Comparison of ENCODE assay signal across 8 mouse cellular contexts in genomic region chr4:132983664-132984512, GRCm38 (mm10). TPM values are rescaled to one million over a fixed set of nuclear protein-coding genes. Genes with fewer than 3 reads are reported as not detected.
A peak's percentile ranks its signal among the peaks of the same experiment; 100 is the strongest.
DNase-seq lines count a peak whose midpoint lies in the region; ATAC-seq and TF ChIP-seq lines count a peak whose summit lies in the region.

No protein-coding gene starts in this region.

- H3K36me3 ChIP-seq in heart, adult 2 months (ENCODE audit: control insufficient read depth, insufficient read depth, low read length): no peaks in the 10 kb centered on the region
- H3K36me3 ChIP-seq in intestine, embryonic 14.5 days (ENCODE audit: control insufficient read depth, insufficient read depth, low read length): no peaks in the 10 kb centered on the region
- H3K36me3 ChIP-seq in neural tube, embryonic 14.5 days (ENCODE audit: control insufficient read depth, insufficient read depth, low read length): no peaks in the 10 kb centered on the region

- intact Hi-C loops in heart, adult 2 months (cut with DNase I): no loop called here
- intact Hi-C loops in gastrocnemius, postnatal 14 days (cut with DNase I; ENCODE audit: low total_unique reads): no loop called here

- DNase-seq in heart, adult 11 months: peak; percentile 91
- no peak for DNase-seq in heart, adult 2 months
- DNase-seq in right cerebral cortex, adult 18-20 months: peak; percentile 25
- DNase-seq in right cerebral cortex, postnatal 36 days (ENCODE audit: low spot score in 2 of 2): no peak
- DNase-seq in intestine, embryonic 14.5 days (ENCODE audit: low spot score): peak; percentile 77
- no peak for DNase-seq in gastrocnemius, postnatal 14 days

- no peaks in the 10 kb centered on the region for H3K79me2 ChIP-seq in heart, adult 2 months (replicated peaks; ENCODE audit: control insufficient read depth, insufficient read depth, low read length)

- no peaks in the 10 kb centered on the region for H3K27me3 ChIP-seq in heart, adult 2 months (ENCODE audit: control insufficient read depth, insufficient read depth, low read length)
- no peaks in the 10 kb centered on the region for H3K27me3 ChIP-seq in intestine, embryonic 14.5 days (replicated peaks; ENCODE audit: control insufficient read depth, insufficient read depth, low read length)
- H3K27me3 ChIP-seq in neural tube, embryonic 14.5 days (ENCODE audit: control insufficient read depth, insufficient read depth, low read length): no peaks in the 10 kb centered on the region

- 64% methylated on average over 7 of the region's 7 CpGs for WGBS in heart, adult 2 months
- 45% methylated on average over 7 of the region's 7 CpGs for WGBS in intestine, embryonic 14.5 days
- WGBS in neural tube, embryonic 14.5 days: 48% methylated on average over 7 of the region's 7 CpGs

- no peaks in the 10 kb centered on the region for H3K9me3 ChIP-seq in intestine, embryonic 14.5 days (ENCODE audit: control insufficient read depth, low read length)
- no peaks in the 10 kb centered on the region for H3K9me3 ChIP-seq in neural tube, embryonic 14.5 days (ENCODE audit: control insufficient read depth, low read length)

- H3K4me2 ChIP-seq in intestine, embryonic 14.5 days (ENCODE audit: low read length): no peak overlapping the region
- H3K4me2 ChIP-seq in neural tube, embryonic 14.5 days (ENCODE audit: low read depth, low read length): no peak overlapping the region

- H3K9ac ChIP-seq in heart, adult 2 months (ENCODE audit: low read depth, low read length): no peak overlapping the region
- H3K9ac ChIP-seq in intestine, embryonic 14.5 days (ENCODE audit: low read length): peak overlapping the region; percentile 14; the same call in 1 of the 2 replicates
- no peak overlapping the region for H3K9ac ChIP-seq in neural tube, embryonic 14.5 days (replicated peaks; ENCODE audit: low read depth, low read length)

- H3K27ac ChIP-seq in heart, adult 2 months: no peak overlapping the region
- peak overlapping the region; percentile 80 for H3K27ac ChIP-seq in intestine, embryonic 14.5 days (ENCODE audit: low read depth)
- peak overlapping the region; percentile 65 for H3K27ac ChIP-seq in neural tube, embryonic 14.5 days (ENCODE audit: low read depth, low read length)

- TF ChIP-seq EP300 in heart, adult 2 months (IDR thresholded peaks at IDR 0.05; ENCODE audit: insufficient read depth, low read depth, low read length): no peak

- H3K4me3 ChIP-seq in heart, adult 2 months: no peak overlapping the region
- no peak overlapping the region for H3K4me3 ChIP-seq in intestine, embryonic 14.5 days (ENCODE audit: low read depth, low read length)
- H3K4me3 ChIP-seq in neural tube, embryonic 14.5 days (ENCODE audit: low read depth, low read length): no peak overlapping the region

- TF ChIP-seq CTCF in heart, adult 2 months (IDR thresholded peaks at IDR 0.05): no peak

- peaks cover 8% of the 10 kb centered on the region for H3K4me1 ChIP-seq in heart, adult 2 months (ENCODE audit: control insufficient read depth, insufficient read depth, low read length)
- H3K4me1 ChIP-seq in intestine, embryonic 14.5 days (replicated peaks; ENCODE audit: control insufficient read depth, insufficient read depth, low read length): peaks cover 8% of the 10 kb centered on the region; the same call in 1 of the 2 replicates
- H3K4me1 ChIP-seq in neural tube, embryonic 14.5 days (ENCODE audit: control insufficient read depth, insufficient read depth, low read length): peaks cover 6% of the 10 kb centered on the region; the same call in 1 of the 2 replicates

- TF ChIP-seq POLR2A in heart, adult 2 months (IDR thresholded peaks at IDR 0.05; ENCODE audit: insufficient read depth, low read depth, low read length): no peak

- ATAC-seq in intestine, embryonic 14.5 days (replicated peaks; ENCODE audit: low FRiP score, low TSS enrichment, low read depth): peak; percentile 47
- no peak for ATAC-seq in neural tube, embryonic 14.5 days (ENCODE audit: low read depth)
- ATAC-seq in monocyte, adult 5-6 weeks (replicated peaks; ENCODE audit: insufficient number of reproducible peaks, low FRiP score, low TSS enrichment, poor library complexity, severe bottlenecking): no peak

RNA-seq across cellular contexts. Expression of gene Fgr, which starts 10.0 kb away (rescaled TPM):
- under 1 TPM; 0.43 to 0.47 TPM for total RNA-seq in heart, adult 2 months (2021)
- 0.73 and 1.7 TPM in 2 replicates for polyA plus RNA-seq in heart, adult 2 months (2012; rRNA removed)
- polyA plus RNA-seq in intestine, embryonic 14.5 days (2014; fragmentation: Nextera tagmentation; extraction: Ambion mirVana): 0.62 and 0.99 TPM in 2 replicates
- not detected in 2 replicates for polyA plus RNA-seq in neural tube, embryonic 14.5 days (2014; fragmentation: Nextera tagmentation; extraction: Ambion mirVana)
- total RNA-seq in gastrocnemius, postnatal 14 days (2021): under 1 TPM; 0.10 to 0.16 TPM
- total RNA-seq in monocyte, adult 5-6 weeks (2017): 266 TPM in 3 replicates

RNA-seq across cellular contexts. Expression of gene Ahdc1, which starts 27.2 kb away (rescaled TPM):
- 10 to 100 TPM; 42.6 to 50.9 TPM for total RNA-seq in heart, adult 2 months (2021)
- polyA plus RNA-seq in heart, adult 2 months (2012; rRNA removed): 19.5 and 21.8 TPM in 2 replicates
- polyA plus RNA-seq in intestine, embryonic 14.5 days (2014; fragmentation: Nextera tagmentation; extraction: Ambion mirVana): 7.3 and 8.1 TPM in 2 replicates
- 12.2 and 13.1 TPM in 2 replicates for polyA plus RNA-seq in neural tube, embryonic 14.5 days (2014; fragmentation: Nextera tagmentation; extraction: Ambion mirVana)
- total RNA-seq in gastrocnemius, postnatal 14 days (2021): 10 to 100 TPM; 37.1 to 56.1 TPM
- total RNA-seq in monocyte, adult 5-6 weeks (2017): 2.8 to 13.7 TPM (median 3.3 TPM) in 3 replicates

Comparison
In these comparisons a context has a peak if more than half of its experiments do, and no peak if none do; other contexts are left out.
1. DNase-seq: peak in heart, adult 11 months (single experiment), right cerebral cortex, adult 18-20 months (single experiment) and intestine, embryonic 14.5 days (single experiment); none in heart, adult 2 months (0 of 2), right cerebral cortex, postnatal 36 days (0 of 2) and gastrocnemius, postnatal 14 days (single experiment).
2. RNA of gene Fgr, which starts 10.0 kb away (total RNA-seq): 266 TPM in monocyte, adult 5-6 weeks; 0.43 to 0.47 TPM in heart, adult 2 months and 0.10 to 0.16 TPM in gastrocnemius, postnatal 14 days; every median in the first group is over 100 times any median in the second.